Mouse (Mus musculus) hindbrain, postnatal 0 days (tissue): ENCODE data around the gene Htt. TPM values are rescaled to one million over a fixed set of nuclear protein-coding genes. Genes with fewer than 3 reads are reported as not detected.

ENCODE experiments used
- ATAC-seq: fragments of 200-750 bp; cut with Nextera tagmentation; 2 replicates; pipeline ENCODE4 v1.8.0; 2017; ENCODE audit warnings: mild to moderate bottlenecking, moderate TSS enrichment, moderate library complexity
- DNase-seq: peaks from one replicate; pipeline ENCODE4 v3.0.0-alpha.2; 2015; ENCODE audit warnings: low spot score
- H3K27ac ChIP-seq: fragments of 300-500 bp; sonication (generic); 2 replicates; pipeline ENCODE4 v1.5.1; 2014; ENCODE audit warnings: mild to moderate bottlenecking
- H3K27me3 ChIP-seq: fragments of 300-500 bp; sonication (generic); 2 replicates; pipeline ENCODE4 v1.6.1; 2014; ENCODE audit warnings: low read length, mixed read lengths; ENCODE audit not compliant: insufficient read depth
- H3K36me3 ChIP-seq: fragments of 300-500 bp; sonication (generic); 2 replicates; pipeline ENCODE4 v1.6.1; 2014; ENCODE audit warnings: low read length, mixed read lengths; ENCODE audit not compliant: insufficient read depth
- H3K4me1 ChIP-seq: fragments of 300-500 bp; sonication (generic); 2 replicates; pipeline ENCODE4 v1.6.1; 2014; ENCODE audit warnings: antibody characterized with exemption, low read length, mixed read lengths; ENCODE audit not compliant: insufficient read depth
- H3K4me2 ChIP-seq: fragments of 300-500 bp; sonication (generic); 2 replicates; pipeline ENCODE4 v1.6.1; 2014; ENCODE audit warnings: low read depth, mild to moderate bottlenecking, low read length, moderate library complexity, mixed read lengths
- H3K4me3 ChIP-seq: fragments of 300-500 bp; sonication (generic); 2 replicates; pipeline ENCODE4 v1.5.1; 2014; ENCODE audit warnings: low read length
- H3K9ac ChIP-seq: fragments of 300-500 bp; sonication (generic); replicated peaks from 2 replicates; pipeline ENCODE4 v1.6.1; 2014; ENCODE audit warnings: mild to moderate bottlenecking, low read length, moderate library complexity, mixed read lengths
- H3K9me3 ChIP-seq: fragments of 300-500 bp; sonication (generic); 2 replicates; pipeline ENCODE4 v1.6.1; 2016; ENCODE audit warnings: low read length, mixed read lengths
- CTCF ChIP-seq: IDR thresholded peaks from 2 replicates; pipeline ENCODE4 v1.5.1; 2016; ENCODE audit warnings: antibody characterized with exemption, control low read depth, low read depth
- WGBS: fragments of 180-500 bp; shearing (Covaris S2); extraction: QIAGEN DNeasy Blood & Tissue Kit; methylation state at CpG from one replicate; pipeline ENCODE4 v1.1.7; 2014; 5-methylcytosine and 5-hydroxymethylcytosine counted together
- polyA plus RNA-seq: library from polyadenylated mRNA; unstranded; fragments of >200 nt; fragmentation: Nextera tagmentation; extraction: Ambion mirVana; gene quantifications from 2 replicates; pipeline ENCODE4 v1.2.1, GENCODE M21; 2015
- total RNA-seq: library from RNA; depleted of rRNA; stranded (reverse); fragments of >200 nt; gene quantifications from 2 replicates; pipeline ENCODE4 v1.2.3, GENCODE M21; 2014

Gene Htt
- total and polyA plus RNA-seq, 2 experiments from 2014 or later, result 8.0 to 44.0 TPM

DNA sequence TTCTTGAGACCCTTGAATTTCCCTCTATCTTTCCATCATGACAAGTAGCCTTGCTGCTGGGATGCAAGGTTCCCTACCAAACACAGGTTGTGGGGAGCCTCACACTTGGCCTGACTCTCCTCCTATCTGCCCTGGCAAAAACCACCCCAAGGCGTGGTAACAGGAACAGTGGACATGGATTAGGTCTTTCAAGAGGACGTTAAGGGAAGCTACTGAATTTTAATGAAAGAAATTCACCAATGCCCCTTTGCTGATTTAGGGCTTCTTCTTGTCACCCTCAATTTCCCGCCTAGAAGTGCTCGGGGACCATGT is 148.9 kb downstream of the Htt start:
- Histone ChIP-seq H3K36me3 (peaks cover 38% of the 10 kb centered on the region), H3K9me3 (no peaks in the 10 kb centered on the region), H3K4me1 (no peaks in the 10 kb centered on the region), H3K9ac (no peak overlapping the region), H3K27me3 (no peaks in the 10 kb centered on the region), H3K27ac (no peak overlapping the region), H3K4me2 (no peak overlapping the region), H3K4me3 (no peak overlapping the region)
- ATAC-seq (no peak), DNase-seq (no peak)
- WGBS, result 84% methylated on average over 4 of the region's 4 CpGs
- TF ChIP-seq CTCF, result no peak

DNA sequence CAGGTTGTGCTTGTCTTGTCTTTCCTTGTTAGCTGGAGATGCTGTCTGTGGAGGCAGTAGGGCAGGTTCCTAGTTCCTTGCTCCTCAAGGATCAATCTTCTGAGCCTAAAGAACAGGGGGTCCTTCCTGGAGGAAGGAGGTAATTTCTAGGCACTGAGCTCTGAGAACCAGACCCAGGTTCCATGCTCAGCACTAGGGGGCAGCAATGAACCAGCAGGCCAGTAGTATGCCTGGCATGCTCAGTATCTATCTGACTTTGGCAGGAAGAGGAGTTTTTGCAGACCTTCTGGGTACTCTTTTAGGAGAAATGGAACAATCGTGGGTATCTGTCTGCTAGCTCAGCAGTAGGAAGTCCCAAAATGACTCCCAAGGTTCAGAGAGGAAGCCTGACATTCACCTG is 154.3 kb downstream of the Htt start:
- H3K9me3 ChIP-seq, result no peaks in the 10 kb centered on the region
- WGBS, result 17% methylated on average over 1 of the region's 1 CpGs

DNA sequence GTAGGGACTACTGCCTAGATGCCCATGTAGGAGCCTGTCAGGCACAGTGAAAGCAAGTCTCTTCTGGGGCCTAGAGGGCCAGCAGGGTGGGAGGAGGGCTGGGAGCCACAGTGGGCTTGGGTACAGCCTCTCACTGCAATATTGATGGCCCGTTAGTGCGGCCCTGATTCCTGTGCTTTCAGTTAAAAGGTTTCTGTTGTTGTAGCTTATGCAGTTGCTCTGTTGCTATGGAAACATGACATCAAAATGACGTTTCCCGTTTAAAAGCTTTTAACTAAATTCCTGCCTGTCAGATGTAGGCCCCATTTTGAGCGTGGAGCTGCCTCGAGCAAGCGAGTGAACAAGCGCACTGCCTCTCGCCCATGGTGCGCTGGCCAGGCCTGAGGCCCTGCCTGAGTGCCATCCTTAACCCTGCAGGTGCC is 155.7 kb downstream of the Htt start:
- no peak for TF ChIP-seq CTCF
- Histone ChIP-seq H3K4me1 (no peaks in the 10 kb centered on the region), H3K36me3 (no peaks in the 10 kb centered on the region), H3K27ac (peak overlapping the region; percentile 64), H3K9me3 (no peaks in the 10 kb centered on the region), H3K9ac (0 out of 2 replicates have a peak overlapping the region, but pooled peaks have one; percentile 24), H3K4me3 (no peak overlapping the region), H3K4me2 (no peak overlapping the region), H3K27me3 (no peaks in the 10 kb centered on the region)
- DNase-seq (peak; percentile 71), ATAC-seq (peak; percentile 39; the same call in 1 of the 2 replicates)
- 39% methylated on average over 10 of the region's 10 CpGs for WGBS

More for the DNA sequence above, 154.3 kb downstream of the Htt start:
- no peak overlapping the region for H3K9ac ChIP-seq
- no peaks in the 10 kb centered on the region for H3K4me1 ChIP-seq
- ATAC-seq, result peak; percentile 76
- peaks cover 3% of the 10 kb centered on the region; the same call in 1 of the 2 replicates for H3K36me3 ChIP-seq
- DNase-seq, result peak; percentile 89
- H3K4me2 ChIP-seq, result no peak overlapping the region
- peak; percentile 96 for TF ChIP-seq CTCF
- H3K4me3 ChIP-seq, result no peak overlapping the region
- no peaks in the 10 kb centered on the region for H3K27me3 ChIP-seq
- H3K27ac ChIP-seq, result no peak overlapping the region

- H3K9me3 ChIP-seq, result no peaks in the 10 kb centered on the region
- H3K27ac ChIP-seq, result no peak overlapping the region
- H3K4me3 ChIP-seq, result no peak overlapping the region
- 94% methylated on average over 3 of the region's 3 CpGs for WGBS
- no peaks in the 10 kb centered on the region for H3K4me1 ChIP-seq
- H3K9ac ChIP-seq, result no peak overlapping the region
- no peaks in the 10 kb centered on the region for H3K27me3 ChIP-seq
- H3K4me2 ChIP-seq, result no peak overlapping the region
- peaks cover 6% of the 10 kb centered on the region; the same call in 1 of the 2 replicates for H3K36me3 ChIP-seq
- DNase-seq (no peak), ATAC-seq (no peak)
- no peak for TF ChIP-seq CTCF
Observed at GRCm38 (mm10) chr5:34918785-34919184, 157.2 kb downstream of the Htt start.

GRCm38 (mm10) chr5:34922531-34922930 is 161.0 kb downstream of the Htt start:
- WGBS, result 49% methylated on average over 6 of the region's 6 CpGs
- ATAC-seq (no peak), DNase-seq (no peak)
- H3K9ac ChIP-seq, result no peak overlapping the region
- no peaks in the 10 kb centered on the region for H3K9me3 ChIP-seq
- TF ChIP-seq CTCF, result no peak
- no peaks in the 10 kb centered on the region for H3K4me1 ChIP-seq
- no peak overlapping the region for H3K4me2 ChIP-seq
- H3K27ac ChIP-seq, result no peak overlapping the region
- no peak overlapping the region for H3K4me3 ChIP-seq
- peaks cover 8% of the 10 kb centered on the region; the same call in 1 of the 2 replicates for H3K36me3 ChIP-seq
- H3K27me3 ChIP-seq, result no peaks in the 10 kb centered on the region

DNA sequence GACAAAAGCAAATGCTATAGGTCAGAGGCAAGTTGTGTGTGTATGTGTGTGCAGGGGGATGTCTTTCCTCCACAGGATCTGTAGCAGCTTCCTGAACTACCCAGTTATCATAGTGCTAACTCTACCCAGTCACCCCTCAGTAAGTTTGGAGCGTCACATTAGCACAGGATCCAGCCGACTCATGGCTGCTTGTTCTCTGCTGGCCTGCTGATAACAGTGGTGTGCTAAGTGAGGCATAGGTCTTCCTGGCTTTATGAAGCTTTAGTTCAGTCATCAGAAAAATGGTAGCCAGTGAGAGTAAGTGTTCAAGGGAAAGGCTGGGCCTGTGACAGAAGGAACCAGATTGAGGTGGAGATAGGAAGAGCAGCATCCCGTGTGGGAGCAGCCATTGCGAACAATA is 162.4 kb downstream of the Htt start:
- no peak for TF ChIP-seq CTCF
- DNase-seq (no peak), ATAC-seq (no peak)
- Histone ChIP-seq H3K27ac (no peak overlapping the region), H3K4me3 (no peak overlapping the region), H3K9me3 (no peaks in the 10 kb centered on the region), H3K27me3 (no peaks in the 10 kb centered on the region), H3K36me3 (peaks cover 8% of the 10 kb centered on the region; the same call in 1 of the 2 replicates), H3K4me2 (no peak overlapping the region), H3K4me1 (no peaks in the 10 kb centered on the region), H3K9ac (no peak overlapping the region)
- WGBS, result 88% methylated on average over 4 of the region's 4 CpGs

DNA sequence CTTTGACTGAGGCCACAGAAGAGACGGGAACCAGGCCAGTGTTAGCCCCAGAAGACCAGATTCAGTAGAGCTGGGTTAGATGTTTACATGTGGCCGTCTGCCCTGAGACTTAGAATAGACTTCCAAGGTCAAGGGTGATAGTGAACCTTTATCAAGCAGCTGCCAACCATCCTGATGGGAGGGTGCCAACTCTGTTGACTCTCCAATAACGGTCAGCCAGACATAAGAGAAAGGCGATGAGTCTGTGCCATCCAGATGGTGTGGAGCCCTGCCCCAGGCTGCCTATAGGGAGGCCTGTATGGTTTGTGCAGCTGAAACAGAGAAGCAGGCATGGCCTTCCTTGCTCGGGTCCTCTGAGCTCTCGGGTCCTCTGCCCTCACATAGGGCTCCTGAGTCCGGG is 163.0 kb downstream of the Htt start:
- Histone ChIP-seq H3K27me3 (no peaks in the 10 kb centered on the region), H3K9me3 (no peaks in the 10 kb centered on the region), H3K9ac (no peak overlapping the region), H3K27ac (no peak overlapping the region), H3K4me2 (no peak overlapping the region), H3K4me3 (no peak overlapping the region), H3K36me3 (peaks cover 8% of the 10 kb centered on the region; the same call in 1 of the 2 replicates), H3K4me1 (no peaks in the 10 kb centered on the region)
- ATAC-seq (no peak), DNase-seq (no peak)
- 80% methylated on average over 7 of the region's 7 CpGs for WGBS
- no peak for TF ChIP-seq CTCF
